Mouse (Mus musculus): ENCODE measurements around the gene Hoxa6. TPM values are rescaled to one million over a fixed set of nuclear protein-coding genes. Genes with fewer than 3 reads are reported as not detected.

The Hoxa6 gene
- polyA plus RNA-seq, 1 experiment from 2014 or later = 3.1 TPM

DNA sequence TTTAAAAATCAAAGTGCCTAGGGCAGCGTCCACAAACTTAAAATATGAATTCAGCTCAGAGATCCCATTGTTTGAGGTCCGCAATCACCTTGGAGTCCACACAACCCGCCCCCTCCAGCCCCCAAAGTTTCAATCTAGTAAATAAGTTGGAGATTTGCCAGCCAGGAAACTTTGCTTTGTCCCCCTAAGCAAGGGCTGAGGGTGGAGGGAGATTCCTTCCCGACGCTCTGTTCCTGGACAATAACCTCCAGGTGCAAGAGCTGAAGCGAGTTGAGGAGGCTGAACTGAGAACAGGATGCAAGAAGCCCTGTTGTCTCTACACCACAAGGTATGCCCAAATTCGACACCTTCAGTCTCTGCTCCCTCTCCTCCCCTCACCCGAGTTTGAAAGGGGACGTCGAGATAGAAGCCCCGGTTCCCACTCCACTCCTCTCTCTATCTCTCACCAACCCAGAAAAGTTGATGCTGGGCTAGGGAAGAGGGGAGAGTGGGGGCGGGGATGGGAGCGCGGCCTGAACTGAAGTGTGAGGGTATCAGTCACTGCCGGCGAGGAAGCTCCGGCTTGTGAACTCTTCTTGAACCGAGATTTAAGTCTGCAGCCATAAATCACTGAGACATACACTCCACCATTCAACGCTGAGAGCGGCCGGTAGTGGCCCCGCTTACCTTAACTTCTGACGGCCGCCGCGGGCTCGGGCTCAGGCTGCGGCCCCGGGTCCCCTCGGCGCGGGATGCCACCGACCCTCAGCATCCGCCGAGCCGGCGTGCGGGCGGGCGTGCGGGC is 33.4 kb downstream of the Hoxa6 start:
- no peak for ATAC-seq (ENCODE audit: insufficient number of reproducible peaks, insufficient read depth, low FRiP score, low TSS enrichment, low read depth)

DNA sequence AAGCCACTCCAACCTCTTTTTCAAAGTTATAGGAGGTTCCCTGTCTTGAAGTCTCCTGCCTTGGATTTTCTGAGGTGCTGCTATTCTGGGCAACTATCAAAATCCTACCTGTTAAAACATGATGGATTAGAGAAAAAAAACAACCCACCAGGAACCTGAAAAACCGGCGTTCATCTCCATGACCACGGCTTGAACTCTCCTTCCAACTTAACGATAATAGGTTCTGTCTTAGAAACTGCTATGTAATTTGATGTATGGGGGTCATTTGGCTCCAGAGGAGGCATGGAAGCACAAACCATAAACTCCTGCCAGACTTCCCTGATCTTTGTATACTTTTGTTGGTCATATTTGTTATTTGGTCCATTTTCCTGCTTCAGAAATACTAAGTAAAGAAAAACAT is 34.9 kb downstream of the Hoxa6 start:
- Histone ChIP-seq H3K27me3 (peaks cover 64% of the 10 kb centered on the region), H3K9ac (replicated peaks) (no peak overlapping the region), H3K9me3 (no peaks in the 10 kb centered on the region), H3K4me1 (replicated peaks) (peaks cover 87% of the 10 kb centered on the region), H3K36me3 (peaks cover 13% of the 10 kb centered on the region; the same call in 1 of the 2 replicates), H3K4me3 (replicated peaks) (no peak overlapping the region), H3K27ac (no peak overlapping the region), H3K4me2 (0 out of 2 replicates have a peak overlapping the region, but pooled peaks have one; percentile 68)
- no peak for ATAC-seq (ENCODE audit: insufficient number of reproducible peaks, insufficient read depth, low FRiP score, low TSS enrichment, low read depth)
- 6% methylated on average over 4 of the region's 4 CpGs for WGBS

More for the DNA sequence above, 33.4 kb downstream of the Hoxa6 start:
- Histone ChIP-seq H3K27me3 (peaks cover 69% of the 10 kb centered on the region), H3K36me3 (peaks cover 5% of the 10 kb centered on the region; the same call in 1 of the 2 replicates), H3K4me1 (replicated peaks) (peaks cover 91% of the 10 kb centered on the region), H3K4me2 (peak overlapping the region; percentile 89), H3K27ac (peak overlapping the region; percentile 78), H3K4me3 (replicated peaks) (peak overlapping the region; percentile 51), H3K9me3 (no peaks in the 10 kb centered on the region), H3K9ac (replicated peaks) (peak overlapping the region; percentile 74)
- 4% methylated on average over 41 of the region's 41 CpGs for WGBS

DNA sequence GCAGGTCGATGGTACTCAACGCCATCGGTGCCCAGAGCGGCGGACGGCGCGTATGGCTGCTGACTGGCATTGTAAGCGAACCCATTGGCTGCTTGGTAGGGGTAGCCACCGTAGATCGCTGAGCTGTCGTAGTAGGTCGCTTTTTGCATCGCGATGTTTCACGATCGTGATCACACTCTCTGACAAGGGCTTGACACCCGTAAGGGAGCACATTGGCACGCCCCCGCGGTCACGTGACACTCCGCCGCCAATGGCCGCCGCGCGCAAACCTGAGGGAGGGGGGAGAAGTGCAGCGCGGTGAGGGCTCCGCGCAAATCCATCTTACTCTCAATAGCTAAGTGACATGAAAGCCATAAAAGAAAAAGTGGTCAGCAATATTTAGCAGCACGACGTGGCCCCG is 36.0 kb downstream of the Hoxa6 start:
- H3K9ac ChIP-seq (replicated peaks) = peak overlapping the region; percentile 42; the same call in 1 of the 2 replicates
- peak; percentile 61; the same call in 1 of the 2 replicates for ATAC-seq (ENCODE audit: insufficient number of reproducible peaks, insufficient read depth, low FRiP score, low TSS enrichment, low read depth)
- peak overlapping the region; percentile 72 for H3K27ac ChIP-seq
- peaks cover 14% of the 10 kb centered on the region; the same call in 1 of the 2 replicates for H3K36me3 ChIP-seq
- WGBS = 1% methylated on average over 35 of the region's 35 CpGs
- H3K4me3 ChIP-seq (replicated peaks) = peak overlapping the region; percentile 34
- no peaks in the 10 kb centered on the region for H3K9me3 ChIP-seq
- peak overlapping the region; percentile 68 for H3K4me2 ChIP-seq
- H3K4me1 ChIP-seq (replicated peaks) = peaks cover 81% of the 10 kb centered on the region
- H3K27me3 ChIP-seq = peaks cover 69% of the 10 kb centered on the region

DNA sequence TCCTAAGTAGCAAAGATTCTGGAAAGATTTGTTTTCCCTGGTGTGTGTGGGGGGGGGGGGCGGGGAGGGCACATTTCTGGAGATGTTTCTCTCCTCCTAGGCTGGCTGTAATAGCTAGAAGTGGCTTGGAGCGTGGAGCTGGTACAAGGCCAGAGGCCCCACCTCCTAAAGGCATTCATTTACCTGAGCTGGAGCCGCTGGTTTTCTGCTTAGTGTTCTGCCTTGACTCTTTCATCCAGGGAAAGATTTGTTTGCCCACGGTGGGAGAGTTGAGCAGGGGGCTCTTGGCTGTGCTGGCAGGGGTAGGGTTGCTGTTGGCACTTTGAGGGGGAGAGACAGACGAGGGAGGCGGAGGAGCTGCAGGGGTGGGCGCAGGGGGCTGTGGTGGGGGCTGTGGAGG is 36.6 kb downstream of the Hoxa6 start:
- H3K4me2 ChIP-seq = peak overlapping the region; percentile 68
- no peak for ATAC-seq (ENCODE audit: insufficient number of reproducible peaks, insufficient read depth, low FRiP score, low TSS enrichment, low read depth)
- peaks cover 76% of the 10 kb centered on the region for H3K4me1 ChIP-seq (replicated peaks)
- peak overlapping the region; percentile 42; the same call in 1 of the 2 replicates for H3K9ac ChIP-seq (replicated peaks)
- peaks cover 70% of the 10 kb centered on the region for H3K27me3 ChIP-seq
- H3K27ac ChIP-seq = peak overlapping the region; percentile 72
- H3K9me3 ChIP-seq = no peaks in the 10 kb centered on the region
- peaks cover 14% of the 10 kb centered on the region; the same call in 1 of the 2 replicates for H3K36me3 ChIP-seq
- WGBS = 18% methylated on average over 7 of the region's 7 CpGs
- H3K4me3 ChIP-seq (replicated peaks) = peak overlapping the region; percentile 34

DNA sequence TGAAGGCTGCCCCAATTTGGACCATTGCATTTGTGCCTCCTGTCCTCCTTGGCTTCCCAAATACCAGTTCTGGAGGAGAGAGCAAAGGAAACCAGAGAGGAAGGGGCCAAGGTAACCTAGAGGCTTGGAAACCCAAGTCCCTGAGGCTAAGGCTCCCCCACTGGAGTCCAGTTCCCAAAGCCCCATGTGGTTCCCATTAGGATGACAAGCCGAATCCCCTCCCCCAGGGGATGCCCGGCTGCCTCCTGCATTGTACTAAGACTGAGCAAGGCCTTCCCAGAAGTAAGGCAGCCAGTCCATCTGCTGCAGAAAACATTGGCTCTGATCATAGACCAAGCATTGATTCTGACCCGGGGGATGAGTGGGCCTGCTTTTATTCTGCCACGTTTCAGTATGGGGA is 37.2 kb downstream of the Hoxa6 start:
- WGBS = 6% methylated on average over 4 of the region's 4 CpGs
- no peak for ATAC-seq (ENCODE audit: insufficient number of reproducible peaks, insufficient read depth, low FRiP score, low TSS enrichment, low read depth)
- no peak overlapping the region for H3K4me3 ChIP-seq (replicated peaks)

DNA sequence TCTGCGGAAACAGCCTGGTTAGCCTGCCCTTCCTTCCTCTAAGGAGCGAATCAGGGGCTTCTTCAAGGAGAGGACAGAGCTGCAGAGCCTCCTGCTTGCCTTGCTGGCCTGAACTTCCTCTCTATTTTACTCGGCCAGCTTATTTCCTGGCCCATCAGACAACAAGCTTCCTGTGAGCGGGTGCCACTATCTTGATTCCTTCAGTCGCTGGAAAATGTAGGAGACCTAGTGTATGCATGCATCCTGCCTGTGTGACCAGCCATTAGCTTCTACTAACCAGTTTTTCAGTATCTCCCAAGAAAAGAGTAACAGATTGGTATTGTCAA is 37.7 kb downstream of the Hoxa6 start:
- 0 out of 2 replicates have a peak overlapping the region, but pooled peaks have one; percentile 20 for H3K27ac ChIP-seq

More for the DNA sequence above, 37.2 kb downstream of the Hoxa6 start:
- peaks cover 70% of the 10 kb centered on the region for H3K27me3 ChIP-seq
- no peak overlapping the region for H3K9ac ChIP-seq (replicated peaks)
- peaks cover 14% of the 10 kb centered on the region; the same call in 1 of the 2 replicates for H3K36me3 ChIP-seq
- H3K4me2 ChIP-seq = peak overlapping the region; percentile 68
- H3K27ac ChIP-seq = peak overlapping the region; percentile 72; the same call in 1 of the 2 replicates
- H3K9me3 ChIP-seq = no peaks in the 10 kb centered on the region
- peaks cover 72% of the 10 kb centered on the region for H3K4me1 ChIP-seq (replicated peaks)

DNA sequence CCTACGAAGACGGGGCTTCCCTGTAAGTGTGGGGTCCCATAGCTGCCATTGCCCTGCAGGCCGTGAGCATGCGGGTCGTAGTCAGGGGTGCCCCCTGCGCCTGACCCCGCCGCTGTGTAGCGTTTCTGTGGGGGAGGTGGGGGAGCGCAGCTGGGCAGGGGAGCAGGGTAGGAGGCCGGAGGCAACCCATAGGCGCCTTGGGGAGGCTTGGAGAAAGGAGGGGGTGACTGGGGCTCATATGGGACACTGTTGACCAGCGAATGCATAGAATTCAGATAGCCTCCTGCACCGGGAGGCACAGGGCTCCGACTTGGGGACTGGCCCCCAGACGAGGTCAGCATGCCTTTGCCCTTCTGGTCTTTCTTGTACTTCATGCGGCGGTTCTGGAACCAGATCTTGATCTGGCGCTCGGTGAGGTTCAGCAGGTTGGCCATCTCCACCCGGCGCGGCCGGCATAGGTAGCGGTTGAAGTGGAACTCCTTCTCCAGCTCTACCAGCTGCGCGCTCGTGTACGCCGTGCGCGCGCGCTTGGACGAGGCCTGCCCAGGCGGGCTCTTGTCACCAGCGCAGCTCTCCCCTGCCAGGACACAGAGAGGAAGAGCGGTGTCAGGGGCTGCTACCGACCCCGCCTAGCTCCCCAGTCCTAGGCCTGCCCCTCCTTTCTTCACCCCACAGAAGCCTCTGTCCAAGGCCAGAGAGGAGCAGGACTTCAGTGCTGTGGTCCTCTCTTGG is 38.2 kb downstream of the Hoxa6 start:
- WGBS = 25% methylated on average over 40 of the region's 40 CpGs
- Histone ChIP-seq H3K27ac (peak overlapping the region; percentile 60; the same call in 1 of the 2 replicates), H3K9ac (replicated peaks) (no peak overlapping the region), H3K9me3 (no peaks in the 10 kb centered on the region), H3K27me3 (peaks cover 69% of the 10 kb centered on the region), H3K4me3 (replicated peaks) (no peak overlapping the region), H3K36me3 (peaks cover 14% of the 10 kb centered on the region; the same call in 1 of the 2 replicates), H3K4me2 (0 out of 2 replicates have a peak overlapping the region, but pooled peaks have one; percentile 28), H3K4me1 (replicated peaks) (peaks cover 71% of the 10 kb centered on the region)
- ATAC-seq (ENCODE audit: insufficient number of reproducible peaks, insufficient read depth, low FRiP score, low TSS enrichment, low read depth) = no peak

More for the DNA sequence above, 37.7 kb downstream of the Hoxa6 start:
- Histone ChIP-seq H3K4me3 (replicated peaks) (no peak overlapping the region), H3K4me1 (replicated peaks) (peaks cover 71% of the 10 kb centered on the region), H3K36me3 (peaks cover 14% of the 10 kb centered on the region; the same call in 1 of the 2 replicates), H3K9me3 (no peaks in the 10 kb centered on the region), H3K9ac (replicated peaks) (no peak overlapping the region), H3K4me2 (no peak overlapping the region; the same call in 1 of the 2 replicates), H3K27me3 (peaks cover 69% of the 10 kb centered on the region)
- 26% methylated on average over 5 of the region's 5 CpGs for WGBS
- ATAC-seq (ENCODE audit: insufficient number of reproducible peaks, insufficient read depth, low FRiP score, low TSS enrichment, low read depth) = no peak

DNA sequence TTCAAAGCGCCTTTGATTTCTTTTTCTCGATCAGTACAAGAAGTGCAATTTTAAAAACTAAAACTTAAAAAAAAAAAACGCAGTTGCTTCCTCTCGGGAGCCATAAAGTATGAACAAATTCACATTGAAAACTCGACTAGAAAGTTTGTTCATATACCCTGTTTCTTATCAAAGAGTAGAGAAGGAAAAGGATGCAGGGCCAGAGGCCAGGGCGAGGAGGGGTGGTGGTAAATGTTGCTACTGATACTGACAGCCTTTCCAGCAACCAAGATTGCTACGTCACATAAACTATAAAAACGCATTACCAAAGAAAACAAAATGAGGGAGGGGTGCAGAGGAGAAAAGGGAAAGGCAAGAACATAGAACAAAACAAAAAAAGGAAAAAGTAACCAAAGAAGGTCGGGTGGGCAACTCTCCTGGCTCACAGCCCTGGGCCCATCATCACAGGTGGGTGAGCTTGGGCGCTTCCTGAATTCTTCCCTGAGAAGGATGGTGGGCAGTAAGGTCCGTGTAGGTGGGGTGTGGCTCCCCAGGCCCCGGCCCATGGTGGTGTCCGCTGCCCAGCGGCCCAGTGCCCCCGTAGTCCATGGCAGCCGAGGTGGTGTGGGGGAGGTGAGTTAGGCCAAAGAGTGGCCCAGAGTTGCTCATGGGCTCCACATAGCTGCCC is 38.9 kb downstream of the Hoxa6 start:
- no peak overlapping the region for H3K4me3 ChIP-seq (replicated peaks)
- 0 out of 2 replicates have a peak overlapping the region, but pooled peaks have one; percentile 28 for H3K4me2 ChIP-seq

DNA sequence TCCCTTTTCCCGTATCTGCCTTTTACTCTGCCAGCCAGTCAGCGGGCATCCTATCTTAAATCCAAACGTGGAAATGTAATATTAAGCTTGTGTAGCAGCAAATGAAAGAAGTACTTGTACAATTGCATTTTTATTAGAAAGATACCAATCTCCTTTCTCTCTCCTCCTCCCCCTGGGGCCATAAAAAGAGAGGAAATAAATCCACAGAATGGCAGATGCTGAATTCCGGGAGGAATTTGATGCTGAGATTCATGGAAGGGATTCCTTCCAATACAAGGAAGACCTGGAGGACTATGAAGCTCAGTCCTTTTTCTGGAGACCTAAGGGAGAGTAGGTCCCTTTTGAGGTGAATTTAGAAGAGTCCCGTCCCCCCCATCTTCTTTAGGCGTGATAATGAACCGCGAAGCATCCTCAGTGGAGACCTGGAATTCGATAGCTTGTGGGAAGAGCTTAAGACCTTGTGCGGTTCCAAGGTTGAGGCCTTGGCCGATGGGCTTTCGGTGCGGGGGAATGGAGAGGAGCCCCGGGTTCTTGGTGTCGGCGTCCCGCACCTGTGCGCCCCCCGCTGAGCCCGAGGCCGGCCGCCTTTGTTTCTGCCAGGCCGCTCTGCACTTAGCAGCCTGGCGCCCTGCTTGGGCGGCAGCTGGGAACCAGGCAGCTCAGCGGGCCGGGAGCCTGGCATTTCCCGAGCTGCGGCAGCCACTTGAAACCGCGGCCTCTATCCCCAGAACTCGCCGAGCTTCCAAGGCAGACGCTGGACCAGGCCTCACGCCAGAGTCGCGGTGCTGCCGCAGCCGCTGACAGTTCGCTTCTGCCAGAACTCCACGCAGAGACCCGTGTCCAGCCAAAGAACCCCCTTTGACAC is 40.1 kb downstream of the Hoxa6 start:
- WGBS = 6% methylated on average over 42 of the region's 42 CpGs
- H3K9me3 ChIP-seq = no peaks in the 10 kb centered on the region
- H3K27ac ChIP-seq = 0 out of 2 replicates have a peak overlapping the region, but pooled peaks have one; percentile 45
- peaks cover 78% of the 10 kb centered on the region for H3K4me1 ChIP-seq (replicated peaks)
- peak overlapping the region; percentile 36; the same call in 1 of the 2 replicates for H3K4me2 ChIP-seq
- peak overlapping the region; percentile 21 for H3K4me3 ChIP-seq (replicated peaks)
- H3K36me3 ChIP-seq = peaks cover 14% of the 10 kb centered on the region; the same call in 1 of the 2 replicates
- no peak for ATAC-seq (ENCODE audit: insufficient number of reproducible peaks, insufficient read depth, low FRiP score, low TSS enrichment, low read depth)
- H3K27me3 ChIP-seq = peaks cover 80% of the 10 kb centered on the region
- 0 out of 2 replicates have a peak overlapping the region, but pooled peaks have one; percentile 19 for H3K9ac ChIP-seq (replicated peaks)

More for the DNA sequence above, 38.9 kb downstream of the Hoxa6 start:
- Histone ChIP-seq H3K36me3 (peaks cover 14% of the 10 kb centered on the region; the same call in 1 of the 2 replicates), H3K27me3 (peaks cover 69% of the 10 kb centered on the region), H3K9ac (replicated peaks) (no peak overlapping the region), H3K27ac (peak overlapping the region; percentile 60; the same call in 1 of the 2 replicates), H3K4me1 (replicated peaks) (peaks cover 71% of the 10 kb centered on the region), H3K9me3 (no peaks in the 10 kb centered on the region)
- ATAC-seq (ENCODE audit: insufficient number of reproducible peaks, insufficient read depth, low FRiP score, low TSS enrichment, low read depth) = no peak
- WGBS = 40% methylated on average over 16 of the region's 16 CpGs

DNA sequence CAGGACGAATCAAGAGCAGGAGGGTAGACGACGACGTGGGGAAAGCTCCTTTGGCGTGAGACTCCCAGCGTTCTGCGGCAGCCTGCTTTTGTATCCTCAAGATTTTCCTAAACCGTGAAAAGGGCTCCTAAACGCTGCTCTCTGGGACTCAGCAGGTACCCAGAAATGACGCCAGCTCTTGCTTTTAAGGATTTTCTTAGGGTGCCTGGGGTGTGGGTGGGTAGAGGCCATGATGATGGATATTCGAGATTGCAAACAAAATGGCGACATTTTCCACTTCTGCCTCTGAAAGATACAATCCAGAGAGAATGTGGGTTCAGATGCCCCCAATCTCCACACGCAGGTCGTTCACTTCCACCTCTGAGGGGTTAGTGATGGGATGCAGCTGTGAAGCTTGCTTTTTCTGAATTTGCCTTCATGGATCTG is 40.8 kb downstream of the Hoxa6 start:
- WGBS = 14% methylated on average over 14 of the region's 14 CpGs
- Histone ChIP-seq H3K4me1 (replicated peaks) (peaks cover 78% of the 10 kb centered on the region), H3K9me3 (no peaks in the 10 kb centered on the region), H3K27ac (no peak overlapping the region), H3K9ac (replicated peaks) (no peak overlapping the region), H3K36me3 (peaks cover 14% of the 10 kb centered on the region; the same call in 1 of the 2 replicates), H3K27me3 (peaks cover 87% of the 10 kb centered on the region), H3K4me3 (replicated peaks) (no peak overlapping the region), H3K4me2 (0 out of 2 replicates have a peak overlapping the region, but pooled peaks have one; percentile 36)
- ATAC-seq (ENCODE audit: insufficient number of reproducible peaks, insufficient read depth, low FRiP score, low TSS enrichment, low read depth) = no peak
